Mouse (Mus musculus) testis, adult 2 months (tissue): ENCODE measurements around the gene Chml.

Source experiments
- CTCF ChIP-seq: fragments of 200-500 bp; IDR thresholded peaks from 2 replicates; pipeline ENCODE4 v1.5.1; 2012; ENCODE audit warnings: low read depth, mild to moderate bottlenecking, inconsistent platforms, low read length, moderate library complexity; ENCODE audit not compliant: control insufficient read depth, insufficient read depth, insufficient replicate concordance
- POLR2A ChIP-seq: fragments of 200-500 bp; IDR thresholded peaks from 2 replicates; pipeline ENCODE4 v1.6.1; 2012; ENCODE audit warnings: low read depth, mild to moderate bottlenecking, inconsistent platforms, low read length, moderate library complexity; ENCODE audit not compliant: control insufficient read depth

DNA sequence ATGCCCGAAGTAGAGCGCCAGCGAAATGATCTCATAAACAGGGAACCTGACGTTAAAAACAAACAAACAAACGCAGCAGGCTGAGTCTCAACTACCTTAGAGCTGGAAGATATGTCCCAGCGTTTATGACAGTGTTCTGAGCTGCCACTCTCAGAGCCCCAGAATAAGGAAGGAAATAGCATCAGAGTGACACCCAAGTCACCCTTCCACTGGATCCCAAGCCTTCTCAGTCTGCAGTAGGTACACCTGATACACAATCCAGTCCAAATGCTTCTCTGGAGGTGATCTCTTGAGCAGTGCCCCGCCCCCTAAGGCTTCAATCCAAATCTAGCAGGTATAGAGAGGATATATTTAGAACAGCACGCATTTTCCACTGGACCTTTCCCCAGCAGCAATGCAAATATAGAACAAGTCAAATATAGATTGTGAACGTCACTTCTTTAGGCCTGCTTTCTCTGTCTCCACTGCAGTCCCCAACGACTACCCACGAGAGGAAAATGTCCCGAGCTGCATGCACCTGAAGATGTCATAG lies 794 bp upstream of the Chml start:
- TF ChIP-seq CTCF (no peak), POLR2A (no peak)
